Mouse (Mus musculus): Measurements from ENCODE around the gene Ywhag.

Ywhag gene

DNA sequence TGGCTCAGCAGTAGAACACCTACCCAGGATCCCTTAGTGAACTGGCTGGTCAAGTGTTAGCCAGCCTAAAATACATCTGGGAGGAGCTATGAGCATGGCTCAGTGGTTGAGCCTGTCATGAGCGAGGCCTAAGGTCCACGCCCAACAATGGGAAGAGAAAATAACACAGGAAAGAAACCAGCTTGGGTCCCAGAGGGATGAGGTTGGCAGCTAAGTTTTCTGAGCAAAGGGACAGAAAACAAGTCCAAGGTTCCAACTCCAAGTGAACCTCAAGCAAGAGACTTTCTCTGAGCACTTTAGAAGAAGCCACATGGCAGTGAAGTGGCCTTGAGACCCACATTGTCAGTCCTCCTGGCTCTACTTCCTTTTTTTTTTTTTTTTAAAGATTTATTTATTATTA is 17.2 kb upstream of the Ywhag start:
- no peak for DNase-seq (ENCODE audit: low spot score)

DNA sequence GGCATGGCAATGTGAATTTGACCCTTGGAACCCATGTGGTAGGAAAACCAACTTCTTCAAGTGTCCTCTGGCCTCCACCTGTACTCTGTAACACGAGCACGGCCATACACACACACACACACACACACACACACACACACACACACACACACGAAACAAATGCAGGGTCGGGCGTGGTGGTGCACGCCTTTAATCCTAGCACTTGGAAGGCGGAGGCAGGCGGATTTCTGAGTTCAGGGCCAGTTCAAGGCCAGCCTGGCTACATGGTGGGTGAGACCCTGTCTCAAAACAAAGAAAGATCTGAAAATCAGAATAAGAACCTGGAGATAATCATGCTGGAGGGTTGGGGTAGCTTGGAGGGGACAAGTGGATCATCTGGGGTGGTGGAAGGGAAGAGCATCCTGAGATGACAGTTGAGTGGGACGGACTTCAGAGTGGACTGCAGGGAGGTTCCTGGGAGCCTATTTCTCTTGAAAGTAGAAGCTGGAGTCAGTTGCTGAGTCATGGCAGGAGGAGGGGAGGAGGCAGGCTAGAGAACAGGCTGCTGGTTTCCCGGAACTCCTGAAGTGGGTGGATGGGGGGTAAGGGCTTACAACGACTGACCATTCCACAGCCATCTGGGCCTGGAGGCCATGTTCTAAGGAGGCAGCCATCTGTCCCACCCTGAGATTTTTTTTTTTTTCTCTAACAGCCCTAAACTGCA is 16.4 kb upstream of the Ywhag start:
- DNase-seq (ENCODE audit: low spot score), result peak; percentile 70

- no peak for DNase-seq (ENCODE audit: low spot score)
Observed at GRCm38 (mm10) chr5:135946621-135947020, 12.2 kb upstream of the Ywhag start.

GRCm38 (mm10) chr5:135945916-135946408 is 11.5 kb upstream of the Ywhag start:
- peak; percentile 87 for DNase-seq (ENCODE audit: low spot score)

GRCm38 (mm10) chr5:135942710-135943109 is 8.3 kb upstream of the Ywhag start:
- no peak for DNase-seq (ENCODE audit: low spot score)

DNA sequence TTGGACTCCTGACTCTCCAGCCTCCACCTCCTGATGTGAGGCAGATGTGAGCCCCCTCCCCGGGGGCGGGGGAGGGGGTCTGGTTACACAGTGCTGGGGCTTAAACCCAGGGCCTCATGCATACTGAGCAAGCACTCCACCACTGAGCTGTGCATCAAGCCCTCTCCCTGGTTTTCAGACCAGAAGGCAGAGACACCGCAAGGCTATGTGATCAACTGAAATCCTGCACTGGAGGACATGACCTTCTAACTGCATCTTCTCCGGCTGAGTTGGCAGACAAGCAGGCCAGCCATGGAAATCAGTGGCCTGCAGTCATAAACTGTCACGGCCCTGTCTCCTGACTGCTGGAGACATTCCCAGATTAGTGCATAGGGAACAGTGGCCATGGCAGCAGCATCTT is 6.2 kb upstream of the Ywhag start:
- no peak for DNase-seq (ENCODE audit: low spot score)

- DNase-seq (ENCODE audit: low spot score), result no peak
Observed at GRCm38 (mm10) chr5:135935641-135936190, 1.3 kb upstream of the Ywhag start.

GRCm38 (mm10) chr5:135935176-135935523 is 734 bp upstream of the Ywhag start:
- DNase-seq (ENCODE audit: low spot score), result peak; percentile 94

- peak; percentile 81 for DNase-seq (ENCODE audit: low spot score)
Observed at GRCm38 (mm10) chr5:135933900-135934441, 445 bp downstream of the Ywhag start.

- DNase-seq (ENCODE audit: low spot score), result no peak
Observed at GRCm38 (mm10) chr5:135933222-135933899, 1.1 kb downstream of the Ywhag start.

DNA sequence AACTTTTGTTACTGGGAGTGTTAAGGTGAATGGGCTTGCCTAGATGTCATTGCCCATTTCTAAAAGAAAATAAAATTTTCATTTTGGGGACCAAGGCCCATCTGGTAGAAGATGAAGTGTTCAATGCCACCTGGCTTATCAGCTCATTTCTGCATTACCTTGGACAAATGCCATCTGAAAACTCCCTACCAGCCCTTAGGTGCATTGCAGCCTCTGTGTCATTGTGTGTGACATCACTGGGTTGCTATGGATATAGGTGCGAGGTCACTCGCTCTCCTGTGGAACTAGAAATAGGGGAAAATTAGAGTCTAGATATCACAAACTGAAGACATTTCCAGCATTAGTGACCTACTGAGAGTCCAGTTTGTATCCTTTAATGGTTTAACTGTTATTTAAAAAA is 2.1 kb downstream of the Ywhag start:
- DNase-seq (ENCODE audit: low spot score), result peak; percentile 81

- no peak for DNase-seq (ENCODE audit: low spot score)
Observed at GRCm38 (mm10) chr5:135931526-135931925, 2.9 kb downstream of the Ywhag start.

GRCm38 (mm10) chr5:135929685-135930424 is 4.6 kb downstream of the Ywhag start:
- no peak for DNase-seq (ENCODE audit: low spot score)

DNA sequence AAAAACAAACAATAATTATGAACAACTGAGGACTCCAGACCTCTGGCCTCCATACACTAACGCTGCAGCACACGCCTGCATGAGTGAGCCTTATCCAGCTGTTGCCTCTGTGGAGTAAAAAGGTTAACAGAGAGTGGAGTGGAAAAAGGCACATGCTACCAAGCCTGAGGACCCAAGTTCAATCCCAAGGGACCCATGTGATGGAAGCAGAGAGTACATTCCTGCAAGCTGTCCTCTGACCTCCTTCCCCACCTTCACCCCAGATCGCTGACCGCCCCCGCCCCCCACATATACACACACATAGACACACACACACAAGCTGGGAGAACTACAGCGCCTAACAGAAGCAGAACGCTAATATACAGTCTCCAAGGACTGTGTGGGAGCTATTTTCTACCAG is 10.5 kb downstream of the Ywhag start:
- DNase-seq (ENCODE audit: low spot score), result no peak

- DNase-seq (ENCODE audit: low spot score), result no peak
Observed at GRCm38 (mm10) chr5:135919902-135920301, 14.5 kb downstream of the Ywhag start.

- no peak for DNase-seq (ENCODE audit: low spot score)
Observed at GRCm38 (mm10) chr5:135918593-135918992, 15.8 kb downstream of the Ywhag start.

- DNase-seq (ENCODE audit: low spot score), result no peak
Observed at GRCm38 (mm10) chr5:135918059-135918437, 16.4 kb downstream of the Ywhag start.

DNA sequence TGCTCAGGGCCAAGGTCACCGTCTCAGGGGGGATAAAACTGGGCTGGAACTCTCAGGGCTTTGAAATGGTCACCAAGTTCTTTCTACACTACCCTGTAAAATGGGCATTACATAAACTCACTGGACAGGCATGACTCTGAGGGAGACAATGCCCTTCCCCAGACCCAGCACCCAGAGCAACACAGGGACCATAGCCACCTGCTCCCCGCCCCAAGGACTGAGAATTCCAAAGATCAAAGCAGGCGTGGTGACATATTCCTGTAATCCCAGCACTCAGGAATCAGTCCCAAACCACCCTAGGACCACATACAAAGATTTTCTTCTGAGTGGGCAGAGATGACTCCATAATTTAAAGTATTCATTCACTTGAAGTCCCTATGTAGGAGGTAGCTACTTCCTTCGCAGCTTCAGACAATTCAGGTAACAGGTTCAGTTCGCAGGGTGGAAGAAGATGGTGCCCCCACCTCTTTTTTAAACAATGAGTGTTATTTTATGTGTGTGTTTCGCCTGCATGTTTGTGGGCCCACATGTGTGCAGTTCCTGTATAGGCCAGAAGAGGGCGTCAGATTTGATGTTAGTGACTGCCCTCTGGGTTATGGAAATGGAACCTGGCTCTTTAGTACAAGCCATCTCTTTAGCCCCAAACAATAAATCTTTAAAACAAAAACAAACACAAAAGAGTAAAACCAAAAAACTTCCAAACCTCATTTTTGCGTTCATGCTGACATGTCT is 16.9 kb downstream of the Ywhag start:
- no peak for DNase-seq (ENCODE audit: low spot score)

DNA sequence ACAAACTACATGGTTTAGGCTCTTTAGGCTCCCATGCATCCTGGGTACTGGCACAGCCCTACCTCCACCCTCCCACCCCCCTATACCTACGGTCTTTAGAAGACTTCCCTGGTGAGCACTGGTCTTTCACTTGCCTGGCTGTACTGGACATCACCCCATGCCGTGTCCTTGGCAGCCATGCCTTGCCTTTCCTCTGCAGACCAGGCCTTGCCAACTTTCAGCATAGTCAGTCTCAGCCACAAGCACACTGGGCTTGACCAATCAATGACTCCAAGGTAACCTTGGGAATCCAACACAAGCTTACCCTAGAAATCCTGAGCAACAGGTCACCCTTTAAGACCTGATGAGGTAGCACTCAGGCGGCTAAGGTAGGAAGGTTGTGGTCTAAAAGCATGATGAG is 17.8 kb downstream of the Ywhag start:
- no peak for DNase-seq (ENCODE audit: low spot score)

- DNase-seq (ENCODE audit: low spot score), result no peak
Observed at GRCm38 (mm10) chr5:135916051-135916565, 18.3 kb downstream of the Ywhag start.

- DNase-seq (ENCODE audit: low spot score), result peak; percentile 71
Observed at GRCm38 (mm10) chr5:135914156-135914555, 20.3 kb downstream of the Ywhag start.
